Mouse (Mus musculus): ENCODE measurements at regions not wholly inside any gene's neighbourhood (a gene's known extent, or its start where the extent isn't known, plus 50 kb on each side); places are given as distances from the start of the nearest gene placed in this dataset.

DNA sequence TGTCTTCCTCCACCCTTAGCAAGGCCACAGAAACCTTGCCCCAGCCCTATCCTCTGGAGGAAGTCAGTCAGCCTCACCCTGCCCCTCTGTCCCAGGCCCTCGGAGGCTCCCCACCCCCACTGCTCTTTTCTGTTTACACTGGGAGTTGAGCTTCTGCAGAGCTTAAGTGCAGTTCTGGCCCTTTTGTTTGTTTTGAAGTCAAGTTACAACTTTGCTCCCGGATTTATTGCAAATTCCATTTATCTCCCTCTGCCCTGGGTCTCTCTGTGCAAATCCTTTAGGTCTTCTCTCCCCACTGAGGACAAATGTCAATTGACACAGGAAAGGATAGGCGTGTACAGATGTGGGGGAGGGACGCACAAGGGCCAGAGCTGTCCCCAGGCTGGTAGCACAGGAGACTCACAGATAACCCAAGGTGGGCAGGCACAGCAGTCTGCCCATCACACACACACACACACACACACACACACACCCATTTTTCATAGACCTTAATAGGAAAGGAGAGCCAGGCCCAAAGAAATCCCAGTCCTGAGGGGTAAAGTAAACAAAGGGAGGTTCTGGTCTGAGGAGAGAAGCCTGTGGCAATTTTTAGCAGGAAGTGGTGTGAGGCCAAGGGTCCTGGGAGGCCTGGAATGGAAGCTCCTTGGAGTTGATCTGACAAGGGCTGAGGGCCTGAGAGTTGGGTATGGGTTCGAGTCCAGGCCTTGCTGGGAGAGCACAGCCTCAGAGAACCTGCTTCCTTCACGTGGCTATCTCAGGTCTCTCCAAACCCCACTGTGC, 167.9 kb downstream of the Zfp36l1 start:
- no peak for TF ChIP-seq GATA1 (IDR thresholded peaks at IDR 0.05; ENCODE audit: borderline replicate concordance, low read length)
- no peak for TF ChIP-seq CTCF (IDR thresholded peaks at IDR 0.05; ENCODE audit: low read depth, low read length)
